Mouse (Mus musculus) forelimb bud, embryonic 11.5 days (tissue): Measurements from ENCODE around the gene Ripor3.
A peak's percentile ranks its signal among the peaks of the same experiment; 100 is the strongest.
"Not testable (repeated sequence)": the region's sequence is repeated elsewhere in the genome, so short reads cannot be mapped to it uniquely, and the experiment has no call there.

Source experiments
- DNase-seq: peaks from one replicate; pipeline ENCODE4 v3.0.0-alpha.2; 2012; ENCODE audit warnings: low read depth, low spot score

Ripor3 gene

GRCm38 (mm10) chr2:168009936-168010668 lies at the start of gene Ripor3:
Gene Ripor3, minus strand, starts transcription at chr2:168010618.
- DNase-seq = peak; percentile 53

- no peak for DNase-seq
Measured at GRCm38 (mm10) chr2:168059200-168059790, 48.9 kb upstream of the Ripor3 start.

GRCm38 (mm10) chr2:168058488-168059199 lies 48.2 kb upstream of the Ripor3 start:
- DNase-seq = no peak

- DNase-seq = not testable (repeated sequence)
Measured at GRCm38 (mm10) chr2:168057876-168058275, 47.5 kb upstream of the Ripor3 start.

GRCm38 (mm10) chr2:168056666-168056933 lies 46.2 kb upstream of the Ripor3 start:
- DNase-seq = no peak

GRCm38 (mm10) chr2:168055910-168056665 lies 45.7 kb upstream of the Ripor3 start:
- DNase-seq = no peak

- DNase-seq = no peak
Measured at GRCm38 (mm10) chr2:168054142-168054541, 43.7 kb upstream of the Ripor3 start.

GRCm38 (mm10) chr2:168052689-168053088 lies 42.3 kb upstream of the Ripor3 start:
- DNase-seq = no peak

GRCm38 (mm10) chr2:168052156-168052555 lies 41.7 kb upstream of the Ripor3 start:
- DNase-seq = no peak

GRCm38 (mm10) chr2:168050000-168050942 lies 39.9 kb upstream of the Ripor3 start:
- DNase-seq = no peak

- DNase-seq = no peak
Measured at GRCm38 (mm10) chr2:168049002-168049635, 38.7 kb upstream of the Ripor3 start.

GRCm38 (mm10) chr2:168046467-168046866 lies 36.0 kb upstream of the Ripor3 start:
- DNase-seq = no peak

GRCm38 (mm10) chr2:168045771-168046170 lies 35.4 kb upstream of the Ripor3 start:
- no peak for DNase-seq

- no peak for DNase-seq
Measured at GRCm38 (mm10) chr2:168045357-168045756, 34.9 kb upstream of the Ripor3 start.

- DNase-seq = no peak
Measured at GRCm38 (mm10) chr2:168044681-168045287, 34.4 kb upstream of the Ripor3 start.

- no peak for DNase-seq
Measured at GRCm38 (mm10) chr2:168042019-168042418, 31.6 kb upstream of the Ripor3 start.

GRCm38 (mm10) chr2:168040751-168041150 lies 30.3 kb upstream of the Ripor3 start:
- no peak for DNase-seq

- DNase-seq = no peak
Measured at GRCm38 (mm10) chr2:168037063-168037462, 26.6 kb upstream of the Ripor3 start.

GRCm38 (mm10) chr2:168035907-168036306 lies 25.5 kb upstream of the Ripor3 start:
- DNase-seq = no peak

- no peak for DNase-seq
Measured at GRCm38 (mm10) chr2:168033905-168034304, 23.5 kb upstream of the Ripor3 start.
